Mouse (Mus musculus) megakaryocyte, embryonic 14.5 days (primary cell): ENCODE measurements at regions not wholly inside any gene's neighbourhood (a gene's known extent, or its start where the extent isn't known, plus 50 kb on each side); places are given as distances from the start of the nearest gene placed in this dataset.

ENCODE experiments used
- H3K27me3 ChIP-seq: replicated peaks from 2 replicates; pipeline ENCODE3; 2012; ENCODE audit warnings: inconsistent platforms
- H3K36me3 ChIP-seq: replicated peaks from 2 replicates; pipeline ENCODE3; 2012; ENCODE audit warnings: low read length, inconsistent platforms, mixed read lengths
- H3K4me1 ChIP-seq: 2 replicates; pipeline ENCODE4 v1.6.1; 2012; ENCODE audit warnings: inconsistent platforms
- H3K4me3 ChIP-seq: replicated peaks from 2 replicates; pipeline ENCODE3; 2012; ENCODE audit warnings: moderate library complexity, mild to moderate bottlenecking, inconsistent platforms
- H3K9me3 ChIP-seq: 2 replicates; pipeline ENCODE4 v1.6.1; 2012; ENCODE audit warnings: inconsistent platforms
- FLI1 ChIP-seq: IDR thresholded peaks from 2 replicates; pipeline ENCODE4 v1.6.1; 2012; ENCODE audit warnings: low read length, inconsistent platforms, mixed read lengths
- GATA1 ChIP-seq: IDR thresholded peaks from 3 replicates; pipeline ENCODE4 v1.6.1; 2012; ENCODE audit warnings: mixed read lengths, low read length, inconsistent platforms, borderline replicate concordance

DNA sequence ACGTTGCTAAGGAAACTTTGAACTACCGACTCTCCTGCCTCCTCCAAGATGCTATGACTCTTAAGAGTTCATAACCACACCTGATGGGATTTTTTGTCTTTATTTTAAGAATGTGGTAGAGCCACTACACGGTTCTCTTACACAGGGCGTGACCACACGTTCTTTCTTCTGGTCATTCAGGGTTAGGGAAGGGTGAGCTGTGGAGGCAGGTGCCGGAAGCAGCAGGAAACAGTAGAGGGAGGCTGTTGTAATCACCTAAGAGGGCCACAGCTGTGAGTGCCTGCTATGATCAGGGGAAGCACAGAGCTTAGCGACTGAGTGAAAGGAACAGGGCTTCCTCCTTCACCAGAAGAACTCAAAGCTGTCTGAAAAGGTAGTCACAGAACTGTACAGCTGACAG lies 50.6 kb upstream of the Larp1 start:
- TF ChIP-seq GATA1 (no peak), FLI1 (no peak)
- no peaks in the 10 kb centered on the region for H3K9me3 ChIP-seq
- H3K36me3 ChIP-seq: no peaks in the 10 kb centered on the region
- H3K27me3 ChIP-seq: no peaks in the 10 kb centered on the region
- H3K4me1 ChIP-seq: peaks cover 39% of the 10 kb centered on the region
- no peak overlapping the region for H3K4me3 ChIP-seq

DNA sequence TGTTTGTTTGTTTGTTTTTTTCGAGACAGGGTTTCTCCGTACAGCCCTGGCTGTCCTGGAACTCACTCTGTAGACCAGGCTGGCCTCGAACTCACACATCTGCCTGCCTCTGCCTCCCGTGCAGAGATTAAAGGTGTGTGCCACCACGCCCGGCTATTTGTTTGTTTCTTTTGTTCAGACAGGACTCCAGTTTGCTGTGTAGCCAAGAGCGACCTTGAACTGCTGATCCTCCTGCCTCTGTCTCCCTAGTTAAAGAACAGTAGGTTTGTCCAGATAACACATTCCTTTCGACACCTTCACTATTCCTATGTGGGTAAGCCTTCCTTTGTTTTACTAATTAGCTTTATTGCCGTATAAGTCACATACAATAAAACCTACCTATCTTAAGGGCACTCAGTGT lies 52.0 kb upstream of the Larp1 start:
- TF ChIP-seq GATA1 (no peak), FLI1 (no peak)

DNA sequence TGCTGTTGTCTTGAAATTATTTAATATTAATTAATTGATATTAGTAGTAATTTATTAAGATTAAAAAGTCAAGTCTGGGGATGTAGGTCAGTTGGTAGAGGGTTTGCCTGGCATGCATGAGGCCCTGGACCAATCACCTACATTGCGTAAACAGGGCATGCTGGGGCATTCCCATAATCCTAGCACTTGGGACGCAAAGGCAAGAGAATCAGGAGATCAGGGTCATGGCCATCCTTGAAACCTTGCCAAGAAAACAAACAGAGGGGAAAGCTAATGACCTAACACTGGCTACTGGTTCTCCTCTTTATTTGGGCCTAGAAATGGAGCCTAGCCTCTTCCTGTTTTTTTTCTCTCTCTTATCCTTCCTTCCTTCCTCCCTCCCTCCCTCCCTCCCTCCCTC lies 52.8 kb upstream of the Larp1 start:
- H3K9me3 ChIP-seq: no peaks in the 10 kb centered on the region
- no peak overlapping the region for H3K4me3 ChIP-seq
- H3K27me3 ChIP-seq: no peaks in the 10 kb centered on the region
- H3K36me3 ChIP-seq: no peaks in the 10 kb centered on the region
- peaks cover 47% of the 10 kb centered on the region for H3K4me1 ChIP-seq
- TF ChIP-seq GATA1 (no peak), FLI1 (no peak)

More for the DNA sequence above, 52.0 kb upstream of the Larp1 start:
- Histone ChIP-seq H3K4me3 (no peak overlapping the region), H3K27me3 (no peaks in the 10 kb centered on the region), H3K36me3 (no peaks in the 10 kb centered on the region), H3K9me3 (no peaks in the 10 kb centered on the region), H3K4me1 (peaks cover 41% of the 10 kb centered on the region)

DNA sequence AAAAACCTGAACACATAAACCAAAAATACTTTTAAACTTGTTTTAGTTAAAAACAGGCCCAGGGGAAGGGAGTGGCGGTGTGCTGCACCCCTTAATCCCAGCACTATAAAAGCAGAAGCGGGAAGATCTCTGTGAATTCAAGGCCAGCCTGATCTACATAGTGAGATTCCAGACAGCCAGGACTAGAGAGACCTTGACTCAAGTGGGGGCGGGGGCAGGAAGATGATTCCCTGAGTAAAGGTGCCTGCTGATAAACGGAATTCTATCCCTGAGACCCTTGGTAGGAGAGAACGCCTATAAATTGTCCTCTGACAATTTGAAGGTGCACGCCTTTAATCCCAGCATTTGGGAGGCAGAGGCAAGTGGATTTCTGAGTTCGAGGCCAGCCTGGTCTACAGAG lies 53.4 kb upstream of the Larp1 start:
- Histone ChIP-seq H3K9me3 (no peaks in the 10 kb centered on the region), H3K4me3 (no peak overlapping the region), H3K27me3 (no peaks in the 10 kb centered on the region), H3K4me1 (peaks cover 43% of the 10 kb centered on the region), H3K36me3 (no peaks in the 10 kb centered on the region)
- TF ChIP-seq FLI1 (no peak), GATA1 (no peak)

DNA sequence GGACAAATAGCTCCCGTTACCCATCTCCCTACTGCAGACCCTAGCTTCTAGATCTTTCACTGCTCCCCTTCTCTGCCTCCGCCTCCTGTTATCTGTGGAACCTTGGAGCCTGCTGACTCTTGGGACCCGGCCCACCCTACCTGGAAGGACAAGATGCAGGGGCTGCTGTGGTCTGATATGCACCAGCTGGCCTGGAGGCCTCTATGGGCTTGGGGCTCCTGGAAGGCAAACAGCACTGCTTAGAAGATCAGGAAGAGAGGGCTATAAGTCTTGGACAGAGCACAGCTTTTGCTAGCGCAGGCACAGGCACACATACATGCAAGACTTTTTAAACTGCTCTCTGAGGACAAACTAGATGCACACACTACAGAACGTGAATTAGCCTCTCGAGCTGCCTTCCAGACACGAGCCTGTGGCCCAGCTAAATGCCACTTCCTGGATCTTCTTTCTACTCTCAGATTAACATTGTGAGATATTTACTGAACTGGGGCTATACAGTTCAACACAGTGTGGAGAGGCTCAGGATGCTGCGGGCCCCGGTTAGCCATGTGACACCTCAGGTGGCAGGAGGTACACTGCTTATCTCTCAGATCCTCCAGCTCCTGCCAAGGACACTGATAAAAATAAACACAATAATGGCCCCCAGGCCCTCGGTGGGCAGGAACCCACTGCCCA lies 54.2 kb upstream of the Larp1 start:
- H3K36me3 ChIP-seq: no peaks in the 10 kb centered on the region
- H3K9me3 ChIP-seq: no peaks in the 10 kb centered on the region
- peaks cover 37% of the 10 kb centered on the region for H3K4me1 ChIP-seq
- H3K4me3 ChIP-seq: no peak overlapping the region
- H3K27me3 ChIP-seq: no peaks in the 10 kb centered on the region
- TF ChIP-seq GATA1 (no peak), FLI1 (no peak)

DNA sequence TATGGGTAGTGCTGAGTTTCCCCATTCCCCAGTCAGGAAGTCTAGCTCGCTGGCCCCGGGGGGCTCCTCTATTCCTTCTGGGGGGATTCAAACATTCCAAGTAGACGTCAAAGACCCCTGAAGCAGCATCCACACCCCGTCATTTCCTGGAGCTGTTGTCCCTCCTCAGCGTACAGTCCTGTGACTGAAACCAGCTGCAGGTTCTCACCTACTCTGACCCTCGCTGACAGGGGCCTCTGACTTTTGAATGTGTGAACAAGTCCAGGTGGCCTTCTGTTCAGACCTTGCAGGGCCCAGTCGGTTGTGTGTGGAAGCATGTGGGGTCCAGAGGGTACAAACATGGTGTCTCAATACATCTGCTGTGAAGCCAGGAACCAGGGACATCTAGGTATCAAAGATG lies 55.2 kb upstream of the Larp1 start:
- TF ChIP-seq FLI1: no peak
- TF ChIP-seq GATA1: no peak
- Histone ChIP-seq H3K36me3 (no peaks in the 10 kb centered on the region), H3K4me3 (no peak overlapping the region), H3K9me3 (no peaks in the 10 kb centered on the region), H3K4me1 (peaks cover 35% of the 10 kb centered on the region), H3K27me3 (no peaks in the 10 kb centered on the region)

DNA sequence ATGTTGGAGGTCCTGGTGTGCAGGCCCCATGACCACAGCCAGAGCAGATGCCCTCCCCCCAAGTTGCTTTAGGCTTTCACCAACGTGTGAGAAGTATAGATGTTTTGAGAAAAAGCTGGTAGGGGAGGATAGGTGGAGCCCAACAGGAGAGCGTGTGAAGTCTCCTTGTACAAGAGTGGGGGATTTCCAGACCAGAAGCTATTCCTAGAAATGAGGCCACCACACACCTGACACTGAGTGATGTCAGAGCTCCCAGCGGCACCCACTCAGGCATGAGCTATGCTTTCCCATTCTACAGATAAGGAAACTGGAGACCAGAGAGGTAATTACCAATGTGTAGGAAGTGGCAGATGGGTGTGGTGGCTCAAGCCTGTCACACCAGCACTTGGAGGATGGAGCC lies 56.2 kb upstream of the Larp1 start:
- Histone ChIP-seq H3K27me3 (no peaks in the 10 kb centered on the region), H3K36me3 (no peaks in the 10 kb centered on the region), H3K4me1 (peaks cover 29% of the 10 kb centered on the region), H3K4me3 (no peak overlapping the region), H3K9me3 (no peaks in the 10 kb centered on the region)
- TF ChIP-seq GATA1: no peak
- TF ChIP-seq FLI1: no peak

DNA sequence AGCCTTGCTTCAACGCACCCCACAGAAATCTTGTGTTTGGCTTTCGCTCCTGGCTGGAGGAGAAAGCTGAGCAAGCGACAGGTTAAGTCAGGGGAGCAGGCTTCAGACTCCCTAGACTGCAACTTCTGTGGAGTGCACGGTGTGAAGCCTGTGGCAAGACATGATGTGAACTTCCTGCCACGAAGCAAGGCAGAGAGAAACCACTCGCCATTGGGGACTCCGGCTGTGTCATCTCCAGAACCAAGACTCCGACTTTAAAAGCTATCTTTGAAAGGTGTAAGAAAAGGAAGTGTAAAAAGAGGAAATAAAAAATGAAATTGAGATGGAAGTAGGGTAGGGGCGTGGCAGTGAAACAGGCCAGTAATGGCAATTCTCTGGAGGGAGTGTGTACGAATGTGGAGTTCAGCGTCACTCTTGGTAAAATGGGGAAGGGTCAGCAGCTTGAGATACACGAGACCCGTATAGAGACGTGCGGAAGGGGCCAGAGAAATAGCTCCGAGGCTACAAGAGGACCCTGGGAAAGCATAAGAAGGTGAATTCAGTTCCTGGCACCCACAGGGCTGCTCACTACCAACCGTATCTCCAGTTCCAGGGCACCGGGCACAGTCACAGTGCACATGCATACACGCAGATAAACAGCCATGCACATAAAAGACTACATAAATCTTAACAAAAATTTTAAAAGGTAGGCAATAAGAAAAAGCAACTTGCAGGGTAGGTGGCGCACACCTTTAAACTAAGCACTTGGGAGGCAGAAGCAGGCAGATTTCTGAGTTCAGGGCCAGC lies 57.1 kb upstream of the Larp1 start:
- TF ChIP-seq FLI1: no peak
- no peak for TF ChIP-seq GATA1
- Histone ChIP-seq H3K4me3 (peak overlapping the region; percentile 87), H3K27me3 (no peaks in the 10 kb centered on the region), H3K9me3 (no peaks in the 10 kb centered on the region), H3K4me1 (peaks cover 29% of the 10 kb centered on the region), H3K36me3 (no peaks in the 10 kb centered on the region)

DNA sequence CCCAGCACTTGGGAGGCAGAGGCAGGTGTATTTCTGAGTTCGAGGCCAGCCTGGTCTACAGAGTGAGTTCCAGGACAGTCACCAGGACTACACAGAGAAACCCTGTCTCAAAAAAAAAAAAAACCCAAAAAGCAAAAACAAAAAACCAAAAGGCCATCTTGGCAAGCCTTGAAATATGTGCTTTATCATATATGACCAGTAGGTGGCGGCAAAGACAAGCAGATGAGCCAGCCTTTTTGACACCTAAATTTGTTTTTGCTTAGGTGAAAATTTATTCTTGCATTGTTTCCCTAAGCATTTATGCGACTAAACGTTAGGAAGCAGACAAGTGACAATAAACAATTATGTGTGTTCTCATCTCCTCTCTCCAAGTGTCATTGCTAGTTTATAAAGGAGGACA lies 57.9 kb upstream of the Larp1 start:
- H3K4me1 ChIP-seq: peaks cover 29% of the 10 kb centered on the region
- peak overlapping the region; percentile 87 for H3K4me3 ChIP-seq
- TF ChIP-seq FLI1 (no peak), GATA1 (no peak)
- H3K36me3 ChIP-seq: no peaks in the 10 kb centered on the region
- H3K9me3 ChIP-seq: no peaks in the 10 kb centered on the region
- H3K27me3 ChIP-seq: no peaks in the 10 kb centered on the region

DNA sequence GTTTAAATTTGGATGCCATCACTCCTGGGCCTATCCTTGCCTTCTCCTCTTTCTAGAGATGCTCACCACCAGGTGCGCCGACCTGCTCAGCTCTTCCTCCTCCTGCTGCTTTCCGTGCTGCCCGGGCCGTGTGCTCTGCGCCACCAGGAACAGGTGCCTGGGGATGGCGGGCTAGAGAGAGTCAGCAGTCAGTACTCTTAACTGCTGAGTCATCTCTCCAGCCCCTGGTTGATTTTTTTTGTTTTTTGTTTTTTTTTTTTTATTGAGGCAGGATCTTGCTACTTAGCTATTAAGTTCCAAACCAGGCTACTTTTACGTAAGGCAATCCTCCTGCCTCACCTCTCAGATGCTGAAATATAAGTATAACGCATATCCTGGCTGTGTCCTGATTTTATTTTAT lies 59.8 kb upstream of the Larp1 start:
- no peaks in the 10 kb centered on the region for H3K27me3 ChIP-seq
- no peak overlapping the region for H3K4me3 ChIP-seq

More for the DNA sequence above, 59.8 kb upstream of the Larp1 start:
- H3K9me3 ChIP-seq: no peaks in the 10 kb centered on the region
- TF ChIP-seq FLI1 (no peak), GATA1 (no peak)
- no peaks in the 10 kb centered on the region for H3K36me3 ChIP-seq
- peaks cover 16% of the 10 kb centered on the region for H3K4me1 ChIP-seq
